Mouse (Mus musculus): ENCODE data around the gene Olfr1132. TPM values are rescaled to one million over a fixed set of nuclear protein-coding genes. Genes with fewer than 3 reads are reported as not detected.
"Not testable (repeated sequence)": the region's sequence is repeated elsewhere in the genome, so short reads cannot be mapped to it uniquely, and the experiment has no call there.

Olfr1132 gene
- not detected for total RNA-seq (2021)

DNA sequence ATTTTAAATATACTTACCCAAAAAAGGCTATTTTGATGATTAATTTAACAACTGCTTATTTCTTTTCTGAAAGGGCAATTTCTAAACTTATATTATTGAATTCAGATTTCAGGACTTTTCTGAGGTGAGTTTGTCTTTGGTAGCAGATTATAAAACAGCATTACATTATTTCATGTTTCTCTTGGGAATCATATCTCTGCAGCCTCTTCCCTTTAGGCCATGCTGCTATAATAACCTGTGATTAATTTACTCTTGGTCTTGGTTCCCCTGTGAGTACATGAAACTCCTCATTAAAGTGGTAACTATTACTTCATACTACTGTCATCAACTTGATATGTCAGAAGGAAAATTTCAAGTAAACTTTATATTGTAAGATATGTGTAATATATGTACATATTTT lies at the start of gene Olfr1132:
TSS of gene Olfr1132 (minus strand) at position 101 of the 400 bp plus-strand sequence.
- intact Hi-C loops (cut with DNase I): no loop called here
- DNase-seq (ENCODE audit: low spot score in 2 of 2): no peak

DNA sequence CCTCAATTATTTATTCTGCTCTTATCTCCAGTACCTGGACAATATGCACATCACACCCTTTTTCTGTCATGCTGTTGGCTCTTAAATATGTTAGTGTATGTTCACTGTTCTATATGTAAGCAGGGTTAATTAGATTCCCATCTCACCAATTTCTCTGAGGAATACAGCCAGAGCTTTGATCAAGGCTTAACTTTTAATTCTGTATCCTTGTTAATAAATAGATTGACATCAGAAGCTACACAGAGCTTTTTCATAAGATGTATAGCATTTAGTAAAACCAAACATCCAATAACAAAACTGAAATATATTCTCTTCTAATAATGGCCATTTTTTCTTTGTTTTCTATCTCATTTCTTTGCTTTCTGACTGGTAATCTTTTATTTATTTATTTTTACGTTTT lies 36.2 kb upstream of the Olfr1132 start, which contains the start of gene Olfr1135:
TSS of gene Olfr1135 (minus strand) at position 101 of the 400 bp plus-strand sequence.
- no peak for DNase-seq (ENCODE audit: low spot score in 2 of 2)
- intact Hi-C loops (cut with DNase I): no loop called here

DNA sequence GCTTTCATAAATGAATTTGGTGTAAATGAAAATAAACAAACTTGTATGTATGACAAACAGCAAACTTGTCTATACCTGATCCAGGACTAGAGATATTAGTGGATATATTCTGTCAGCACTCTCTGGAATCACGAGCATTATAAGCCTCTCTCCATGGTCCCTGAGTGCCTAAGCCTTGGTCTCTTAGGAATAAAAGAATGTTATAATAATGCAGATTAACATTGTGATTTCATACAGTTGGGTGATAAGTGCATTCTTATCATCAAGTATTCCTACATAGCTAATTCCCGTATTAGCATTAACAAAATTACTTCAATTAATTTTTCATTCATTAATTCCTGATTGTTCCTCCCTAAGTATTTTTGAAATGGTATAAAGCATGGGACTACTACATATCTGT lies 21.0 kb upstream of the Olfr1132 start, which contains the start of gene Olfr1134:
TSS of gene Olfr1134 (minus strand) at position 101 of the 400 bp plus-strand sequence.
- DNase-seq (ENCODE audit: low spot score in 2 of 2): no peak
- intact Hi-C loops (cut with DNase I): no loop called here

DNA sequence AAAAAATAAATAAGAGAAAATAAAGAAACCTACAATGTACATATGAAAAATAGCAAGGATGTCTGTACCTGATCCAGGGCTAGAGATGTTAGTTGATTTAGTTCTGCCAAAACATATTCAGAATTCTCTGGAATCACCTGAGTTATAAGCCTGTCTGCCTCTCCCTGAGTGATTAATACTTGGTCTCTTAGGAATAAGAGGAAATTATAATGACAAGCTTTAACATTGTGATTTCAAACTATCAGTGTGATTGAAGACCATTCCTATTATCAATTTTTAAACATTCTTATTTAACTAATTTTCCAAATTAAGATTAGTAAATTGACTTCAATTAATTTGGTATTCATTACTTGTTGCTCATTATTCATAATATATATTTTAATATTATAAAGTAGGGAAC lies 9.9 kb upstream of the Olfr1132 start, which contains the start of gene Olfr1133:
TSS of gene Olfr1133 (minus strand) at position 101 of the 400 bp plus-strand sequence.
- intact Hi-C loops (cut with DNase I): no loop called here
- DNase-seq (ENCODE audit: low spot score in 2 of 2): no peak

DNA sequence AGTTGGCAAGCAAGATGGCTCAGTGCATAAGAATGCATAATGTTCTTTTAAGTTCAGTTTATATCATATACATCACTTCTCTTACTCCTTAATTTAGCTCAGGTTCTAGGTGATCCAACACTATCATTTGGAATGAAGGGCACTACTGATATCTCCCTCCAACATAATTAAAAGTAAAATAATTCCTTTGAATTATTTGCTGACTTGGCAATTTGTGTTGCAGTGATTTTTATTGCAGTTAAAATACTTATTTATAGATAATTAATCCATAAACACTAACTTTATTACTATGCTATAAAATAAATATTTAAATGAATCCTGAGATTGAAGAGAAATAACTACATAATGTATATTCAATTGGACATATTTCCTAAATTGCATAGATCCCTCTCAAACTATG lies 5.1 kb upstream of the Olfr1132 start:
- DNase-seq (ENCODE audit: low spot score in 2 of 2): no peak
- intact Hi-C loops (cut with DNase I): no loop called here

DNA sequence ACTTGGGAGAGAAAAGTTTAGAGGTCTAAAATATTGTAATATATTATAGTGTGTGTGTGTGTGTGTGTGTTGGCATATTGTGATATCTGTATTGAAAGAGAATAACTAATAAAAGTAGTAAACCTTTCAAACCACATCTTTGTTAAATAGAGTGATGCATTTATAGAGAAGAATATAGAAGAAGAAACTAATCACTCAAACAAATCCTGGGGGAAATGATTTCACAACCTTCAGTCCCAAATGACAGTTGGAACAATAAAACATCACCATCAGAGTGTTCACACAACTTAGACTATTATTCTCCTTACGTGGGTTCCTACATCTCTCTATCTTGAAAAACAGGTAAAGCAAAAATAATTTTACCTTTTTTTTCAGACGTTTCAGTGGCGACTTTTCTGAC lies 10.5 kb downstream of the Olfr1132 start, which contains the start of gene Olfr1131:
TSS of gene Olfr1131 (plus strand) at position 301 of the 400 bp plus-strand sequence.
- no peak for DNase-seq (ENCODE audit: low spot score in 2 of 2)
- intact Hi-C loops (cut with DNase I): no loop called here

DNA sequence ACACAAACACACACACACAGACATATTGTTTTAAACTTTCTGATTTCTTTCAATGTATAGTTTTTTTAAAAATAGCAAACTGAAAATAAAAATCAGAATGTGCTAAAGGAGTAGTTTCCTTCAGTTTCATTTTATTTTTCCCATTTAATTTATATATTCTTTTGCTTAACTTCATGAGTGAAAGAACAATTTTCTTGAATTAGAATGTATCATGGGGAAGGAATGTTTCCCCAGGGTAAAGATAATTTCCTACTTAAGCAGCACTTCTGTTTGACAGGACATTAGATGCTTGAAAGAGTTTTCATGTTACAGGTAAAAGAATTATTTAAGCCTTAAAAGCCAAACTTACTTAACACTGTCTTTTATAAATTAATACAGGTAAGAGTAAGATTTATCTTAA lies 31.4 kb downstream of the Olfr1132 start, which contains the start of gene Olfr1130:
TSS of gene Olfr1130 (plus strand) at position 301 of the 400 bp plus-strand sequence.
- DNase-seq (ENCODE audit: low spot score in 2 of 2); intact Hi-C loops (cut with DNase I): not testable (repeated sequence)

Other genes with a start within 250 kb of the Olfr1132 start
- gene Olfr1123, start 220.9 kb downstream of the Olfr1132 start, total RNA-seq (2021): not detected
- gene Olfr1124, start 207.3 kb downstream of the Olfr1132 start, total RNA-seq (2021): not detected
- gene Olfr1126, start 183.6 kb downstream of the Olfr1132 start, total RNA-seq (2021): not detected
- not detected for gene Pramel7, start 140.4 kb downstream of the Olfr1132 start, total RNA-seq (2021)
- not detected for gene Pramel6, start 131.0 kb downstream of the Olfr1132 start, total RNA-seq (2021)
- gene Olfr153, start 105.7 kb downstream of the Olfr1132 start, total RNA-seq (2021): not detected
- gene Olfr1128, start 92.0 kb downstream of the Olfr1132 start, total RNA-seq (2021): not detected
- not detected for gene Olfr1129, start 63.6 kb downstream of the Olfr1132 start, total RNA-seq (2021)
- gene Olfr1130, start 31.3 kb downstream of the Olfr1132 start, total RNA-seq (2021): not detected
- not detected for gene Olfr1131, start 10.4 kb downstream of the Olfr1132 start, total RNA-seq (2021)
- not detected for gene Olfr1133, start 9.8 kb upstream of the Olfr1132 start, total RNA-seq (2021)
- gene Olfr1134, start 20.9 kb upstream of the Olfr1132 start, total RNA-seq (2021): not detected
- not detected for gene Olfr1135, start 36.1 kb upstream of the Olfr1132 start, total RNA-seq (2021)
- gene Olfr1136, start 56.4 kb upstream of the Olfr1132 start, total RNA-seq (2021): not detected
- gene Olfr1137, start 75.6 kb upstream of the Olfr1132 start, total RNA-seq (2021): not detected
- gene Olfr1138, start 102.4 kb upstream of the Olfr1132 start, total RNA-seq (2021): not detected
- not detected for gene Olfr1140, start 106.2 kb upstream of the Olfr1132 start, total RNA-seq (2021)
- gene Olfr1141, start 116.5 kb upstream of the Olfr1132 start, total RNA-seq (2021): not detected
- gene Olfr152, start 141.9 kb upstream of the Olfr1132 start, total RNA-seq (2021): not detected
- gene Olfr1143, start 163.1 kb upstream of the Olfr1132 start, total RNA-seq (2021): not detected
- gene Olfr1145, start 172.3 kb upstream of the Olfr1132 start, total RNA-seq (2021): not detected
- gene Olfr1148, start 193.0 kb upstream of the Olfr1132 start, total RNA-seq (2021): not detected
- gene Olfr1150-ps1, start 206.5 kb upstream of the Olfr1132 start, total RNA-seq (2021): not detected
- not detected for gene Olfr1151, start 218.3 kb upstream of the Olfr1132 start, total RNA-seq (2021)
- not detected for gene Olfr1152, start 229.0 kb upstream of the Olfr1132 start, total RNA-seq (2021)